Comparison of ENCODE assay signal across 11 mouse cellular contexts in the genomic region with DNA sequence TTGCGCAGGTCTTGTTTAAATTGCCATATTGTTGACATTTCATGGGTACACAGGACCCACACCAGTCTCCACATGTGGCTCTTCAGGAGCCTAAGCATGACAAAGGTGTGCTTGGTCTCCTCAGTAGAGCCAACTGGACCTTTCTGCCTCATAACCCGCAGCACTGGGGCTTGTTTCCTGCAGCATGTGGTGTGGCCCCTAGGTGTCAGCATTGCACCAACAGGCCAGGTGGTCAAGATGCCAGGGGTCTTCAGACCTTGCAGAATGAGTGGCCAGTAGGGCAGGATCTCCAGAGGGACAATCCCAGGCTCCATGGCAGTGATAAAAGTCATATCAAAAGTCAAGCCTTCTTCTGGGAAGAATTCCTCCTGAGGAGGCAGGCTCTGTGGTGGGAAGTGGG.
DNase-seq lines count a peak whose midpoint lies in the region; ATAC-seq and TF ChIP-seq lines count a peak whose summit lies in the region.
"Had no signal": no experiment of that assay in that cellular context is flagged by ENCODE, and none has a peak within 500 bp of the region (broad histone marks: within the 10 kb centered on the region; RNA-seq: fewer than 3 reads in every experiment).

No protein-coding gene starts in this region.

- no peaks in the 10 kb centered on the region for H3K36me3 ChIP-seq in kidney, embryonic 16.5 days (ENCODE audit: insufficient read depth, low read length)
- no peaks in the 10 kb centered on the region for H3K36me3 ChIP-seq in midbrain, postnatal 0 days (ENCODE audit: insufficient read depth, low read length)
- no peaks in the 10 kb centered on the region for H3K36me3 ChIP-seq in midbrain, embryonic 16.5 days (ENCODE audit: control insufficient read depth, insufficient read depth, low read length)
- no peaks in the 10 kb centered on the region for H3K36me3 ChIP-seq in forebrain, embryonic 12.5 days (replicated peaks)
- H3K36me3 ChIP-seq: heart, embryonic 15.5 days; limb, embryonic 13.5 days; neural tube, embryonic 15.5 days had no signal

- H3K4me2 ChIP-seq in kidney, embryonic 16.5 days (replicated peaks; ENCODE audit: low read depth, low read length): no peak overlapping the region
- no peak overlapping the region for H3K4me2 ChIP-seq in midbrain, postnatal 0 days (ENCODE audit: low read depth, low read length, poor library complexity, severe bottlenecking)
- no peak overlapping the region for H3K4me2 ChIP-seq in midbrain, embryonic 16.5 days (ENCODE audit: low read length)
- H3K4me2 ChIP-seq in forebrain, embryonic 12.5 days: no peak overlapping the region
- H3K4me2 ChIP-seq: heart, embryonic 15.5 days; limb, embryonic 13.5 days; neural tube, embryonic 15.5 days had no signal

- no peak overlapping the region for H3K27ac ChIP-seq in kidney, embryonic 16.5 days (ENCODE audit: low read length)
- H3K27ac ChIP-seq in midbrain, postnatal 0 days (ENCODE audit: low read depth, low read length): no peak overlapping the region
- no peak overlapping the region for H3K27ac ChIP-seq in midbrain, embryonic 16.5 days (ENCODE audit: low read length)
- no peak overlapping the region for H3K27ac ChIP-seq in forebrain, embryonic 12.5 days
- H3K27ac ChIP-seq: heart, embryonic 15.5 days; limb, embryonic 13.5 days; neural tube, embryonic 15.5 days had no signal

- H3K27me3 ChIP-seq in kidney, embryonic 16.5 days (ENCODE audit: insufficient read depth, low read length): no peaks in the 10 kb centered on the region
- H3K27me3 ChIP-seq in midbrain, postnatal 0 days (ENCODE audit: insufficient read depth, low read length): no peaks in the 10 kb centered on the region
- no peaks in the 10 kb centered on the region for H3K27me3 ChIP-seq in midbrain, embryonic 16.5 days (ENCODE audit: control insufficient read depth, insufficient read depth, low read depth, low read length)
- H3K27me3 ChIP-seq in forebrain, embryonic 12.5 days: 0 out of 2 replicates have a peak, but pooled peaks cover 2% of the 10 kb centered on the region
- H3K27me3 ChIP-seq: heart, embryonic 15.5 days; limb, embryonic 13.5 days; neural tube, embryonic 15.5 days had no signal

- ATAC-seq in kidney, embryonic 16.5 days (ENCODE audit: low FRiP score, low TSS enrichment): no peak
- ATAC-seq in midbrain, postnatal 0 days (ENCODE audit: low FRiP score): no peak
- ATAC-seq in midbrain, embryonic 16.5 days: no peak
- ATAC-seq in forebrain, embryonic 12.5 days (ENCODE audit: low FRiP score): no peak

- H3K9me3 ChIP-seq in kidney, embryonic 16.5 days (ENCODE audit: low read length): no peaks in the 10 kb centered on the region
- H3K9me3 ChIP-seq in midbrain, postnatal 0 days (ENCODE audit: low read length): no peaks in the 10 kb centered on the region
- H3K9me3 ChIP-seq in midbrain, embryonic 16.5 days (replicated peaks; ENCODE audit: control insufficient read depth, low read length, poor library complexity, severe bottlenecking): no peaks in the 10 kb centered on the region
- no peaks in the 10 kb centered on the region for H3K9me3 ChIP-seq in forebrain, embryonic 12.5 days
- H3K9me3 ChIP-seq: heart, embryonic 15.5 days; limb, embryonic 13.5 days; neural tube, embryonic 15.5 days had no signal

- peak; percentile 33 to 34 for DNase-seq in cerebellum, postnatal 10 days
- DNase-seq in cerebellum, adult 9-11 months: no peak
- peak; percentile 26 for DNase-seq in kidney, postnatal 10 days
- no peak for DNase-seq in midbrain, postnatal 0 days (ENCODE audit: low spot score)
- DNase-seq in retina, embryonic 14.5 days (ENCODE audit: low spot score): peak; percentile 13

- H3K4me3 ChIP-seq in kidney, embryonic 16.5 days (ENCODE audit: low read length): no peak overlapping the region
- no peak overlapping the region for H3K4me3 ChIP-seq in midbrain, postnatal 0 days (ENCODE audit: low read depth, low read length)
- H3K4me3 ChIP-seq in midbrain, embryonic 16.5 days (ENCODE audit: low read depth, low read length): no peak overlapping the region
- no peak overlapping the region for H3K4me3 ChIP-seq in forebrain, embryonic 12.5 days (replicated peaks)
- H3K4me3 ChIP-seq: heart, embryonic 15.5 days; limb, embryonic 13.5 days; neural tube, embryonic 15.5 days had no signal

- 77% methylated on average over 2 of the region's 2 CpGs for WGBS in kidney, embryonic 16.5 days
- WGBS in midbrain, postnatal 0 days: 73% methylated on average over 2 of the region's 2 CpGs
- 70% methylated on average over 2 of the region's 2 CpGs for WGBS in midbrain, embryonic 16.5 days
- WGBS in forebrain, embryonic 12.5 days: 67% methylated on average over 2 of the region's 2 CpGs

- no peaks in the 10 kb centered on the region for H3K4me1 ChIP-seq in kidney, embryonic 16.5 days (ENCODE audit: insufficient read depth, low read length)
- no peaks in the 10 kb centered on the region for H3K4me1 ChIP-seq in midbrain, postnatal 0 days (ENCODE audit: insufficient read depth, low read length)
- H3K4me1 ChIP-seq in midbrain, embryonic 16.5 days (ENCODE audit: control insufficient read depth, insufficient read depth, low read length): no peaks in the 10 kb centered on the region
- no peaks in the 10 kb centered on the region for H3K4me1 ChIP-seq in forebrain, embryonic 12.5 days
- H3K4me1 ChIP-seq: heart, embryonic 15.5 days; neural tube, embryonic 15.5 days had no signal

- TF ChIP-seq CTCF in midbrain, postnatal 0 days (IDR thresholded peaks at IDR 0.05): peak; percentile 57

- no peak overlapping the region for H3K9ac ChIP-seq in kidney, embryonic 16.5 days (replicated peaks; ENCODE audit: low read length)
- H3K9ac ChIP-seq in midbrain, postnatal 0 days (replicated peaks; ENCODE audit: low read length, poor library complexity, severe bottlenecking): no peak overlapping the region
- H3K9ac ChIP-seq in midbrain, embryonic 16.5 days (ENCODE audit: low read depth, low read length): no peak overlapping the region
- no peak overlapping the region for H3K9ac ChIP-seq in forebrain, embryonic 12.5 days
- H3K9ac ChIP-seq: heart, embryonic 15.5 days; limb, embryonic 13.5 days; neural tube, embryonic 15.5 days had no signal

Comparison
In these comparisons a context has a peak if more than half of its experiments do, and no peak if none do; other contexts are left out.
1. DNase-seq: peak in cerebellum, postnatal 10 days (2 of 2), kidney, postnatal 10 days (single experiment) and retina, embryonic 14.5 days (single experiment); none in cerebellum, adult 9-11 months (single experiment) and midbrain, postnatal 0 days (single experiment).